Mouse (Mus musculus): ENCODE data around the gene Tmem136.

DNA sequence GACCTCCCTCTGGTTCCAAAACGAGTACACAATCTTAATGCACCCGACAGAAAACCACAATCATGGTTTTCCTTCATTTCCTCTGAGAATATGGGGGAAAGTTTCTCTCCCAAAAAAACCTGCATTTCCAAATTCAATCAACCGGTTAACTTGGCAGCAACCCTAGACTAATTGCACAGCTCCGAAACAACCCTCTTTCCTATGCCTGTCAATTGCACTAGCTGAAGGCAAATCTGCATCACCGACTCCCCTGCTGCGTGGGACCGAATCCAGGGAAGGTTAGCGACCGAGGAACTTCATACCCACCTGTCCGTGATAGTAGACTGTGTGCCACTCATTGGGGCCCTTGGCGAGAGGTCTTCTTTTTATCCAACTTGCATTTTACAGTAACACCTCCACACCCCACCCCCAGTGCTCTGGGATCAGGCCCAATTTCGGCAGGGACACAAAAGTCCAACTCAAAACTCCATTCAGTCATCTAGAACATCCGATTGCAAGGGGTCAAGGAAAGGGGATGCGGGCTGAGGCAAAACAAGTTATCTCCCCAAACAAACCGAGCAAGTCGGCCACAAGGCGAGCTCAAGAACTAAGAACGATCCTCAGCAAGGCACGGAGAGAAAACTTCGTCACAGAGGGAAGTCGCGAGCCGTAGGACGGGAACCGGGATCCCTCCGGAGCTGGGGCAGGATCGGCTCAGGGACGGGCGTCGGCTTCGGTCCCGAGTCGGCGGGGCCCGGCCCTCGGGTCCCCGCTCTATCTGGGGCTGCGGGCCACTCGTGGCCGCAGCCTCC is 11.3 kb downstream of the Tmem136 start:
- TF ChIP-seq EP300 (optimal IDR thresholded peaks at IDR 0.05) (no peak), CTCF (IDR thresholded peaks at IDR 0.05; ENCODE audit: low read depth) (peak; percentile 6; the same call in 1 of the 2 replicates)

Measured in stomach, postnatal 0 days (tissue).